Mouse (Mus musculus): ENCODE data around the gene Urod. TPM values are rescaled to one million over a fixed set of nuclear protein-coding genes. Genes with fewer than 3 reads are reported as not detected.

The Urod gene
- polyA plus RNA-seq (2021; fragmentation: Nextera tagmentation), result 64.2 and 65.4 TPM in 2 replicates
- long read RNA-seq, experiment 1, transcript Urod-201 (10 exons, 1,489 nt), result major isoform, 81 of 98 reads
- long read RNA-seq, experiment 1, partial matches to known transcripts, result 10 of 98 reads
- long read RNA-seq, experiment 1, other reads (novel, unspliced or antisense), result 7 of 98 reads
- long read RNA-seq, experiment 2, transcript Urod-201 (10 exons, 1,489 nt), result major isoform, 126 of 141 reads
- long read RNA-seq, experiment 2, partial matches to known transcripts, result 5 of 141 reads
- long read RNA-seq, experiment 2, other reads (novel, unspliced or antisense), result 9 of 141 reads

GRCm38 (mm10) chr4:116993672-116994621 lies at the start of gene Urod:
Urod (minus strand) TSS chr4:116994413.

GRCm38 (mm10) chr4:117019206-117020134 lies 25.3 kb upstream of the Urod start, which contains the start of gene Eif2b3:
Eif2b3 (plus strand) TSS chr4:117019402.

GRCm38 (mm10) chr4:116995131-116995797 lies 1.1 kb upstream of the Urod start, which contains the start of gene Hectd3:
Hectd3 (plus strand) TSS chr4:116995317.

Other genes with a start within 250 kb of the Urod start
- 10.1 TPM in 2 replicates for gene Toe1, start 186.8 kb downstream of the Urod start, polyA plus RNA-seq (2021; fragmentation: Nextera tagmentation)
- gene Mutyh, start 186.7 kb downstream of the Urod start, polyA plus RNA-seq (2021; fragmentation: Nextera tagmentation), result 0.97 and 1.1 TPM in 2 replicates
- gene Hpdl, start 172.7 kb downstream of the Urod start, polyA plus RNA-seq (2021; fragmentation: Nextera tagmentation), result 4.5 and 5.4 TPM in 2 replicates
- gene Zswim5, start 117.0 kb downstream of the Urod start, polyA plus RNA-seq (2021; fragmentation: Nextera tagmentation), result 0.87 and 0.93 TPM in 2 replicates
- gene Hectd3, start 904 bp upstream of the Urod start, polyA plus RNA-seq (2021; fragmentation: Nextera tagmentation), result 7.5 and 7.9 TPM in 2 replicates
- gene Eif2b3, start 25.0 kb upstream of the Urod start, polyA plus RNA-seq (2021; fragmentation: Nextera tagmentation), result 23.3 and 25.2 TPM in 2 replicates
- 0.20 and 0.33 TPM in 2 replicates for gene Ptch2, start 101.7 kb upstream of the Urod start, polyA plus RNA-seq (2021; fragmentation: Nextera tagmentation)
- 7.5 and 8.0 TPM in 2 replicates for gene Btbd19, start 131.3 kb upstream of the Urod start, polyA plus RNA-seq (2021; fragmentation: Nextera tagmentation)
- gene Tctex1d4, start 132.4 kb upstream of the Urod start, polyA plus RNA-seq (2021; fragmentation: Nextera tagmentation), result 4.6 and 6.8 TPM in 2 replicates
- gene Plk3, start 139.6 kb upstream of the Urod start, polyA plus RNA-seq (2021; fragmentation: Nextera tagmentation), result 7.7 and 8.4 TPM in 2 replicates
- gene Rps8, start 161.8 kb upstream of the Urod start, polyA plus RNA-seq (2021; fragmentation: Nextera tagmentation), result 1,119 and 1,120 TPM in 2 replicates
- 0.10 and 0.14 TPM in 2 replicates for gene Kif2c, start 188.2 kb upstream of the Urod start, polyA plus RNA-seq (2021; fragmentation: Nextera tagmentation)